Mouse (Mus musculus): ENCODE measurements around the gene Igf2bp3. TPM values are rescaled to one million over a fixed set of nuclear protein-coding genes. Genes with fewer than 3 reads are reported as not detected.

The Igf2bp3 gene
- polyA plus RNA-seq, 1 experiment, result 85.8 TPM

DNA sequence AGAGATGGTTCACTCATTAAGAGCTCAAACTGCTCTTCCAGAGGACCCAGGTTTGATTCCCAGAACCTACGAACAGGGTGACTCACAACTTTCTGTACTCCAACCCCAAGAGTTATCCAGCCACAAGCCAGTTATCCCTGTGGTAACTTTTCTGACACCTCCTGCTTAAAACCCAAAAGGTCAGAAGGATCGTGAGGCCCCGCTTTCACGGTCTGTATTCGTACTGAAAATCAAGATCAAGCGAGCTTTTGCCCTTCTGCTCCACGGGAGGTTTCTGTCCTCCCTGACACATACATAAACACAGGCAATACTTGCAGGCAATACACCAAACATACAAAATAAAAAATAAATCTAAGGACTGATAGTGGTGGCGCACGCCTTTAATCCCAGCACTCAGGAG, 21.6 kb upstream of the Igf2bp3 start:
- Histone ChIP-seq H3K36me3 (ENCODE audit: control insufficient read depth, insufficient read depth, low read length, poor library complexity, severe bottlenecking) (peaks cover under 1% of the 10 kb centered on the region; the same call in 1 of the 2 replicates), H3K9me3 (replicated peaks; ENCODE audit: control insufficient read depth, insufficient read depth, low read length, poor library complexity, severe bottlenecking) (no peaks in the 10 kb centered on the region), H3K27ac (ENCODE audit: insufficient read depth, low read length) (no peak overlapping the region), H3K4me1 (ENCODE audit: control insufficient read depth, insufficient read depth, low read length) (no peaks in the 10 kb centered on the region), H3K4me3 (ENCODE audit: low read depth, low read length) (no peak overlapping the region), H3K9ac (ENCODE audit: low read depth, poor library complexity, severe bottlenecking) (no peak overlapping the region), H3K27me3 (ENCODE audit: control insufficient read depth, insufficient read depth, low read length, poor library complexity, severe bottlenecking) (no peaks in the 10 kb centered on the region)
- TF ChIP-seq EP300 (IDR thresholded peaks at IDR 0.05; ENCODE audit: insufficient read depth, low read depth, low read length), result no peak
- TF ChIP-seq POLR2A (IDR thresholded peaks at IDR 0.05; ENCODE audit: insufficient read depth, low read length), result no peak
- TF ChIP-seq CTCF (IDR thresholded peaks at IDR 0.05; ENCODE audit: low read depth, low read length), result no peak

DNA sequence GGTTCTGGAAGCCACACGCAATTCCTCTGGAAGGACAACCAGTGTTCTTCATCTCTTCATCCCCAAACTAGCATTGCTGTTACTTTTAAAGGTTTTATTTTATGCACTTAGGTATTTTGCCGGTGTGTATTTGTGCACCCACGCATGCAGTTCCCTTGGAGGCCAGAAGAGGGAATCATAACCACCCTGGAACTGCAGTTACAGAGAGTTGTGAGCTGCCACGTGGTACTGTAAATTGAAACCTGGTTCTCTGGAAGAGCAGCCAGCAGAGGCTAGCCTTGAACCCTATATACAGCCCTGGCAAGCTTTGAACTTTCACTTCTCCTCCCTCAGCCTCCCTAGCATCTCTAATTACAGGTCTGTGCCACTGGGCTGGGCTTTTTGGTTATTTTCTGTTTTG, 18.6 kb upstream of the Igf2bp3 start:
- Histone ChIP-seq H3K36me3 (ENCODE audit: control insufficient read depth, insufficient read depth, low read length, poor library complexity, severe bottlenecking) (no peaks in the 10 kb centered on the region), H3K4me1 (ENCODE audit: control insufficient read depth, insufficient read depth, low read length) (no peaks in the 10 kb centered on the region), H3K4me3 (ENCODE audit: low read depth, low read length) (no peak overlapping the region), H3K9me3 (replicated peaks; ENCODE audit: control insufficient read depth, insufficient read depth, low read length, poor library complexity, severe bottlenecking) (no peaks in the 10 kb centered on the region), H3K27ac (ENCODE audit: insufficient read depth, low read length) (no peak overlapping the region), H3K9ac (ENCODE audit: low read depth, poor library complexity, severe bottlenecking) (no peak overlapping the region), H3K27me3 (ENCODE audit: control insufficient read depth, insufficient read depth, low read length, poor library complexity, severe bottlenecking) (no peaks in the 10 kb centered on the region)
- TF ChIP-seq POLR2A (IDR thresholded peaks at IDR 0.05; ENCODE audit: insufficient read depth, low read length) (no peak), CTCF (IDR thresholded peaks at IDR 0.05; ENCODE audit: low read depth, low read length) (peak; percentile 57)

DNA sequence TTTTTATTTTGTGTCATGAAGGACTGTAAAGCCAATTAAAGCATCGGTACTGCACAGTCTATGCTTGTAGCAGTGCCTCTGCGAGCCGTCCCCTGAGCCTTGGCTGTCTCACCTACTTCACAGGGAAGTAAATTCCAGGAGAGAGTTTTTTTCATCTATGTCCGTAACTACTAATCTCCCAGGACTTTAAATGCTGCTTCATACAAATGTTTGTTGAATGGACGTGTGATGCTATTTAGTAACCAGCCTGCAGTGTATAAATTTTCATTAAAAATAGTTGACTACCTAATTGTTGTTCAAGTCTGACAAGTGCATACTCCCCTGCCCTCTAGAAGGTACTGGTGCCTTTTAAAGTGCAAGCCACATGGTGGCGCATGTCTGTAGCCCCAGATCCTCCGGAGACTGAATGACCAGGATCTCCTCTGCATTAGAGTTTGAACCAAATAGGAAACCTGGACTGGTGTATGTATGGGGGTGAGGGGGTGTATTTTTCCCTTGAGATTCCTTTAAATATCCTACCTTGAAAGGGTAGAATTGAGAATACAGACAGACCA, 13.4 kb upstream of the Igf2bp3 start:
- TF ChIP-seq CTCF (IDR thresholded peaks at IDR 0.05; ENCODE audit: low read depth, low read length) (peak; percentile 68), EP300 (IDR thresholded peaks at IDR 0.05; ENCODE audit: insufficient read depth, low read depth, low read length) (no peak)
- Histone ChIP-seq H3K4me3 (ENCODE audit: low read depth, low read length) (no peak overlapping the region), H3K4me1 (ENCODE audit: control insufficient read depth, insufficient read depth, low read length) (no peaks in the 10 kb centered on the region)

GRCm38 (mm10) chr6:49227184-49227735, 12.5 kb upstream of the Igf2bp3 start:
- H3K27me3 ChIP-seq (ENCODE audit: control insufficient read depth, insufficient read depth, low read length, poor library complexity, severe bottlenecking), result no peaks in the 10 kb centered on the region
- no peak overlapping the region for H3K27ac ChIP-seq (ENCODE audit: insufficient read depth, low read length)
- no peak overlapping the region for H3K9ac ChIP-seq (ENCODE audit: low read depth, poor library complexity, severe bottlenecking)
- H3K36me3 ChIP-seq (ENCODE audit: control insufficient read depth, insufficient read depth, low read length, poor library complexity, severe bottlenecking), result no peaks in the 10 kb centered on the region
- H3K4me3 ChIP-seq (ENCODE audit: low read depth, low read length), result no peak overlapping the region
- TF ChIP-seq CTCF (IDR thresholded peaks at IDR 0.05; ENCODE audit: low read depth, low read length), result peak; percentile 58
- no peak for TF ChIP-seq EP300 (IDR thresholded peaks at IDR 0.05; ENCODE audit: insufficient read depth, low read depth, low read length)
- no peak for TF ChIP-seq POLR2A (IDR thresholded peaks at IDR 0.05; ENCODE audit: insufficient read depth, low read length)
- H3K4me1 ChIP-seq (ENCODE audit: control insufficient read depth, insufficient read depth, low read length), result no peaks in the 10 kb centered on the region
- no peaks in the 10 kb centered on the region for H3K9me3 ChIP-seq (replicated peaks; ENCODE audit: control insufficient read depth, insufficient read depth, low read length, poor library complexity, severe bottlenecking)

More for the DNA sequence above, 13.4 kb upstream of the Igf2bp3 start:
- H3K9me3 ChIP-seq (replicated peaks; ENCODE audit: control insufficient read depth, insufficient read depth, low read length, poor library complexity, severe bottlenecking), result no peaks in the 10 kb centered on the region
- H3K36me3 ChIP-seq (ENCODE audit: control insufficient read depth, insufficient read depth, low read length, poor library complexity, severe bottlenecking), result no peaks in the 10 kb centered on the region
- H3K27ac ChIP-seq (ENCODE audit: insufficient read depth, low read length), result no peak overlapping the region
- no peaks in the 10 kb centered on the region for H3K27me3 ChIP-seq (ENCODE audit: control insufficient read depth, insufficient read depth, low read length, poor library complexity, severe bottlenecking)
- no peak overlapping the region for H3K9ac ChIP-seq (ENCODE audit: low read depth, poor library complexity, severe bottlenecking)

GRCm38 (mm10) chr6:49225728-49226123, 11.0 kb upstream of the Igf2bp3 start:
- no peaks in the 10 kb centered on the region for H3K4me1 ChIP-seq (ENCODE audit: control insufficient read depth, insufficient read depth, low read length)

DNA sequence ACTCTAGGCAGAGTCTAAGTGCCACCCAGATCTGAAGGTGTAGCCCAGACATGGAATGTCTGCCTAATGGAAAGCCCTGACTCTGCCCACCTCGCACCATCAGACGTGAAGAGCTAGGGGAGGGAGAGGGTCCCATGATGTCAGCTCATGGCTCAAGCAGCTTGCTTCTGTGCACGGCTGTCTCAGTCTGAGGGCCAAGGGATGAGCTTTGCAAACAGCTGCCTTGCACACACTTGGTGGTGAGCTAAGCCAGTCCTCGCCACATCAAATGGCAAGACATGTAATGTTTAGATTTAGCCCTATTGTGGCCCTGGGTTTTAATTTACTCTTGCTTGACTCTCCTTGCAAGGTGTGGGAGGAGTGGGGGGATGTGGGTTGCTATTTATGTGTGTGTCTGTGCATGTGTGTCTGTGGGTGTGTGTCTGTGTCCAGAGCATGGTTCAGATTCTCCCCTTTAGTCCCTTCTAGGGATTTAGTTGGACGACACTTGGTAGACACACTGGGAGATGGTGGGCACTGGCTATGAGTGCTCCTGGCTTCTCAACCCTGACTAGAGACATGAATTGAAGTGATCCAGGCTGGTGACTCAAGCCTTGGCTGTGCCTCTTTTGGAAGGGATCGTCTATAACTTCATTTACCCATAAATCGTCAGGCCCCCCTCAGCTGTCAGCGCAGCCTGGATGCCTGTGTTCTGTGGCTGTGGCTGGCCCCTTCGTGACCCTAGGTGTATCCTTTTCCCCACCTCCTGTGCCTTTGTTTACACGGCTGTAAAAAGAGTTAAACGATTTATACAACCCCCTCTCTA, 10.4 kb upstream of the Igf2bp3 start:
- no peak overlapping the region for H3K9ac ChIP-seq (ENCODE audit: low read depth, poor library complexity, severe bottlenecking)
- TF ChIP-seq EP300 (IDR thresholded peaks at IDR 0.05; ENCODE audit: insufficient read depth, low read depth, low read length) (no peak), CTCF (IDR thresholded peaks at IDR 0.05; ENCODE audit: low read depth, low read length) (no peak), POLR2A (IDR thresholded peaks at IDR 0.05; ENCODE audit: insufficient read depth, low read length) (no peak)
- no peaks in the 10 kb centered on the region for H3K36me3 ChIP-seq (ENCODE audit: control insufficient read depth, insufficient read depth, low read length, poor library complexity, severe bottlenecking)
- no peaks in the 10 kb centered on the region; the same call in 1 of the 2 replicates for H3K9me3 ChIP-seq (replicated peaks; ENCODE audit: control insufficient read depth, insufficient read depth, low read length, poor library complexity, severe bottlenecking)
- no peak overlapping the region for H3K4me3 ChIP-seq (ENCODE audit: low read depth, low read length)
- H3K27me3 ChIP-seq (ENCODE audit: control insufficient read depth, insufficient read depth, low read length, poor library complexity, severe bottlenecking), result no peaks in the 10 kb centered on the region
- H3K4me1 ChIP-seq (ENCODE audit: control insufficient read depth, insufficient read depth, low read length), result no peaks in the 10 kb centered on the region
- H3K27ac ChIP-seq (ENCODE audit: insufficient read depth, low read length), result no peak overlapping the region

More at GRCm38 (mm10) chr6:49225728-49226123, 11.0 kb upstream of the Igf2bp3 start:
- H3K27me3 ChIP-seq (ENCODE audit: control insufficient read depth, insufficient read depth, low read length, poor library complexity, severe bottlenecking), result no peaks in the 10 kb centered on the region
- H3K9me3 ChIP-seq (replicated peaks; ENCODE audit: control insufficient read depth, insufficient read depth, low read length, poor library complexity, severe bottlenecking), result no peaks in the 10 kb centered on the region; the same call in 1 of the 2 replicates
- H3K9ac ChIP-seq (ENCODE audit: low read depth, poor library complexity, severe bottlenecking), result no peak overlapping the region
- H3K27ac ChIP-seq (ENCODE audit: insufficient read depth, low read length), result no peak overlapping the region
- no peak overlapping the region for H3K4me3 ChIP-seq (ENCODE audit: low read depth, low read length)
- TF ChIP-seq POLR2A (IDR thresholded peaks at IDR 0.05; ENCODE audit: insufficient read depth, low read length) (no peak), EP300 (IDR thresholded peaks at IDR 0.05; ENCODE audit: insufficient read depth, low read depth, low read length) (no peak), CTCF (IDR thresholded peaks at IDR 0.05; ENCODE audit: low read depth, low read length) (no peak)
- H3K36me3 ChIP-seq (ENCODE audit: control insufficient read depth, insufficient read depth, low read length, poor library complexity, severe bottlenecking), result no peaks in the 10 kb centered on the region
